In the genomic region with DNA sequence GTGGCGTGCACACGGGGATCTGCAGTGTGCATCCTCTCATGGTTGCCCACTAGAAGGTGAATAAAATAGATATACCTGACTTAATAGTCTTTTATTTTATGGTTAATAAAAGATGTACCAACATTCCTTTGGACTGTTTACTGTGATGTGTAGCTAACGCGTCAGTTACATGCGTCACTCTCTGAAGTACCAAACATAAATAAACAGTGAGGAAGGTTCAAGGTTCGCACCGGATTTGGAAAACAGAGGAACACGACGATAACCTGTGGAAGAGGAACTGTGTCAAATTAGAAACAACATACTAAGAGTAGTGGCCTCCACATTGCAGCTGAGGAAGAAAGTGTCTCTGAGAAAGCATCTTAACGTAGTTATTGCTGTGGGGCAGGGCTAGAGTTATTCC, we compare ENCODE assay signal across 28 mouse cellular contexts. TPM values are rescaled to one million over a fixed set of nuclear protein-coding genes. Genes with fewer than 3 reads are reported as not detected.
DNase-seq lines count a peak whose midpoint lies in the region; ATAC-seq and TF ChIP-seq lines count a peak whose summit lies in the region.
"Had no signal": no experiment of that assay in that cellular context is flagged by ENCODE, and none has a peak within 500 bp of the region (broad histone marks: within the 10 kb centered on the region; RNA-seq: fewer than 3 reads in every experiment).

No protein-coding gene starts in this region.

- no peak for DNase-seq in forebrain, postnatal 0 days
- peak; percentile 12 for DNase-seq in limb, embryonic 11.5 days (ENCODE audit: low spot score)
- DNase-seq in limb, embryonic 10.5 days (ENCODE audit: low spot score) = no peak
- no peak for DNase-seq in liver, postnatal 0 days
- DNase-seq: adrenal gland, adult 2 months; adrenal gland, postnatal 10 days; adrenal gland, postnatal 25 days; cerebellum, adult 11 months; cerebellum, adult 18-20 months; cerebellum, adult 8-10 months; cerebellum, adult 9-11 months; cerebellum, postnatal 14 days; cerebellum, postnatal 36 days; embryo, embryonic 11 days had no signal

- H3K9ac ChIP-seq in forebrain, embryonic 15.5 days (replicated peaks) = no peak overlapping the region
- H3K9ac ChIP-seq in forebrain, postnatal 0 days = no peak overlapping the region
- no peak overlapping the region for H3K9ac ChIP-seq in limb, embryonic 11.5 days (ENCODE audit: low read length)
- H3K9ac ChIP-seq in liver, postnatal 0 days (replicated peaks) = no peak overlapping the region
- H3K9ac ChIP-seq in liver, embryonic 12.5 days = no peak overlapping the region
- H3K9ac ChIP-seq: embryonic facial prominence, embryonic 13.5 days; embryonic facial prominence, embryonic 15.5 days; forebrain, embryonic 12.5 days had no signal

- H3K36me3 ChIP-seq in forebrain, embryonic 15.5 days = no peaks in the 10 kb centered on the region
- no peaks in the 10 kb centered on the region for H3K36me3 ChIP-seq in forebrain, postnatal 0 days (ENCODE audit: insufficient read depth)
- no peaks in the 10 kb centered on the region for H3K36me3 ChIP-seq in limb, embryonic 11.5 days (ENCODE audit: control insufficient read depth, insufficient read depth, low read length)
- no peaks in the 10 kb centered on the region for H3K36me3 ChIP-seq in limb, embryonic 10.5 days
- H3K36me3 ChIP-seq in liver, postnatal 0 days (replicated peaks; ENCODE audit: insufficient read depth, low read length) = no peaks in the 10 kb centered on the region
- H3K36me3 ChIP-seq in liver, embryonic 12.5 days = no peaks in the 10 kb centered on the region
- H3K36me3 ChIP-seq: embryonic facial prominence, embryonic 13.5 days; embryonic facial prominence, embryonic 15.5 days; forebrain, embryonic 10.5 days; forebrain, embryonic 12.5 days had no signal

- no peak overlapping the region for H3K4me2 ChIP-seq in forebrain, embryonic 15.5 days (replicated peaks)
- H3K4me2 ChIP-seq in forebrain, postnatal 0 days (ENCODE audit: low read depth) = no peak overlapping the region
- H3K4me2 ChIP-seq in limb, embryonic 11.5 days (ENCODE audit: low read depth, severe bottlenecking) = no peak overlapping the region
- no peak overlapping the region for H3K4me2 ChIP-seq in liver, postnatal 0 days (ENCODE audit: low read depth, low read length)
- no peak overlapping the region for H3K4me2 ChIP-seq in liver, embryonic 12.5 days
- H3K4me2 ChIP-seq: embryonic facial prominence, embryonic 13.5 days; embryonic facial prominence, embryonic 15.5 days; forebrain, embryonic 12.5 days had no signal

- 0 out of 2 replicates have a peak overlapping the region, but pooled peaks have one; percentile 18 for H3K27ac ChIP-seq in forebrain, embryonic 15.5 days (replicated peaks)
- no peak overlapping the region for H3K27ac ChIP-seq in forebrain, postnatal 0 days (ENCODE audit: low read depth, low read length)
- H3K27ac ChIP-seq in limb, embryonic 11.5 days (replicated peaks; ENCODE audit: low read depth, low read length) = no peak overlapping the region
- no peak overlapping the region for H3K27ac ChIP-seq in limb, embryonic 10.5 days
- H3K27ac ChIP-seq in liver, postnatal 0 days (ENCODE audit: low read depth) = no peak overlapping the region
- H3K27ac ChIP-seq in liver, embryonic 12.5 days = no peak overlapping the region
- H3K27ac ChIP-seq: embryonic facial prominence, embryonic 13.5 days; embryonic facial prominence, embryonic 15.5 days; forebrain, embryonic 10.5 days; forebrain, embryonic 12.5 days had no signal

- no peaks in the 10 kb centered on the region for H3K27me3 ChIP-seq in forebrain, embryonic 15.5 days
- H3K27me3 ChIP-seq in forebrain, postnatal 0 days (ENCODE audit: insufficient read depth, low read length) = no peaks in the 10 kb centered on the region
- no peaks in the 10 kb centered on the region for H3K27me3 ChIP-seq in limb, embryonic 11.5 days (ENCODE audit: control insufficient read depth, insufficient read depth, low read length)
- H3K27me3 ChIP-seq in limb, embryonic 10.5 days (ENCODE audit: low read depth, poor library complexity, severe bottlenecking) = no peaks in the 10 kb centered on the region
- H3K27me3 ChIP-seq in liver, postnatal 0 days (ENCODE audit: insufficient read depth, low read length) = no peaks in the 10 kb centered on the region
- no peaks in the 10 kb centered on the region for H3K27me3 ChIP-seq in liver, embryonic 12.5 days (replicated peaks)
- H3K27me3 ChIP-seq: embryonic facial prominence, embryonic 13.5 days; embryonic facial prominence, embryonic 15.5 days; forebrain, embryonic 12.5 days had no signal

- TF ChIP-seq EP300 in liver, postnatal 0 days (IDR thresholded peaks at IDR 0.05; ENCODE audit: low read depth) = no peak

- H3K4me3 ChIP-seq in forebrain, embryonic 15.5 days = no peak overlapping the region
- no peak overlapping the region for H3K4me3 ChIP-seq in forebrain, postnatal 0 days (ENCODE audit: low read depth, low read length)
- H3K4me3 ChIP-seq in limb, embryonic 11.5 days (ENCODE audit: low read depth, low read length) = no peak overlapping the region
- H3K4me3 ChIP-seq in limb, embryonic 10.5 days = no peak overlapping the region
- H3K4me3 ChIP-seq in liver, postnatal 0 days (ENCODE audit: low read depth, low read length) = no peak overlapping the region
- no peak overlapping the region for H3K4me3 ChIP-seq in liver, embryonic 12.5 days
- H3K4me3 ChIP-seq: embryonic facial prominence, embryonic 13.5 days; embryonic facial prominence, embryonic 15.5 days; erythroblast, embryonic 14.5 days; forebrain, embryonic 10.5 days; forebrain, embryonic 12.5 days had no signal

- ATAC-seq in forebrain, embryonic 15.5 days (replicated peaks) = no peak
- ATAC-seq in forebrain, postnatal 0 days = no peak
- ATAC-seq in limb, embryonic 11.5 days (ENCODE audit: insufficient number of reproducible peaks, low FRiP score, low TSS enrichment, low read depth) = no peak
- ATAC-seq in liver, postnatal 0 days = peak; percentile 82
- no peak for ATAC-seq in liver, embryonic 12.5 days

- H3K9me3 ChIP-seq in forebrain, embryonic 15.5 days = no peaks in the 10 kb centered on the region
- H3K9me3 ChIP-seq in forebrain, postnatal 0 days (ENCODE audit: low read length) = no peaks in the 10 kb centered on the region
- H3K9me3 ChIP-seq in limb, embryonic 11.5 days (ENCODE audit: control insufficient read depth, low read length) = no peaks in the 10 kb centered on the region
- H3K9me3 ChIP-seq in limb, embryonic 10.5 days (replicated peaks) = no peaks in the 10 kb centered on the region
- no peaks in the 10 kb centered on the region for H3K9me3 ChIP-seq in liver, postnatal 0 days (ENCODE audit: low read length)
- H3K9me3 ChIP-seq in liver, embryonic 12.5 days (replicated peaks) = no peaks in the 10 kb centered on the region
- H3K9me3 ChIP-seq: embryonic facial prominence, embryonic 13.5 days; embryonic facial prominence, embryonic 15.5 days; forebrain, embryonic 10.5 days; forebrain, embryonic 12.5 days had no signal

- H3K4me1 ChIP-seq in forebrain, embryonic 15.5 days = peaks cover 9% of the 10 kb centered on the region
- H3K4me1 ChIP-seq in forebrain, postnatal 0 days (ENCODE audit: insufficient read depth) = peaks cover 2% of the 10 kb centered on the region; the same call in 1 of the 2 replicates
- H3K4me1 ChIP-seq in limb, embryonic 11.5 days (ENCODE audit: control insufficient read depth, insufficient read depth, low read length) = no peaks in the 10 kb centered on the region
- H3K4me1 ChIP-seq in limb, embryonic 10.5 days = no peaks in the 10 kb centered on the region
- no peaks in the 10 kb centered on the region for H3K4me1 ChIP-seq in liver, postnatal 0 days (ENCODE audit: insufficient read depth)
- no peaks in the 10 kb centered on the region for H3K4me1 ChIP-seq in liver, embryonic 12.5 days
- H3K4me1 ChIP-seq: embryonic facial prominence, embryonic 13.5 days; embryonic facial prominence, embryonic 15.5 days; forebrain, embryonic 10.5 days; forebrain, embryonic 12.5 days had no signal

- 90% methylated on average over 10 of the region's 10 CpGs for WGBS in forebrain, embryonic 15.5 days
- 89% methylated on average over 10 of the region's 10 CpGs for WGBS in forebrain, postnatal 0 days
- 94% methylated on average over 10 of the region's 10 CpGs for WGBS in limb, embryonic 11.5 days
- 88% methylated on average over 10 of the region's 10 CpGs for WGBS in limb, embryonic 10.5 days
- 76% methylated on average over 10 of the region's 10 CpGs for WGBS in liver, postnatal 0 days (ENCODE audit: insufficient replicate concordance)
- 76% methylated on average over 10 of the region's 10 CpGs for WGBS in liver, embryonic 12.5 days (ENCODE audit: insufficient replicate concordance)

- no peak for TF ChIP-seq CTCF in forebrain, postnatal 0 days (IDR thresholded peaks at IDR 0.05; ENCODE audit: low read depth)
- no peak for TF ChIP-seq CTCF in liver, postnatal 0 days (IDR thresholded peaks at IDR 0.05; ENCODE audit: low read depth)

RNA-seq across cellular contexts. Expression of gene Capza3, which starts 51.5 kb away (rescaled TPM):
- not detected in 2 replicates for polyA plus RNA-seq in forebrain, embryonic 15.5 days (2015; fragmentation: Nextera tagmentation; extraction: Ambion mirVana)
- total RNA-seq in forebrain, postnatal 0 days (2014; rRNA removed) = not detected in 2 replicates
- not detected in 2 replicates for polyA plus RNA-seq in forebrain, postnatal 0 days (2015; fragmentation: Nextera tagmentation; extraction: Ambion mirVana)
- not detected in 2 replicates for polyA plus RNA-seq in limb, embryonic 11.5 days (2014; fragmentation: Nextera tagmentation; extraction: Ambion mirVana)
- not detected in 2 replicates for polyA plus RNA-seq in limb, embryonic 10.5 days (2016; fragmentation: Nextera tagmentation; extraction: Ambion mirVana)
- polyA plus RNA-seq in liver, postnatal 0 days (2015; fragmentation: Nextera tagmentation; extraction: Ambion mirVana) = not detected in 2 replicates
- not detected in 2 replicates for polyA plus RNA-seq in liver, embryonic 12.5 days (2016; fragmentation: Nextera tagmentation; extraction: Ambion mirVana)
- total RNA-seq: adrenal gland, adult 2 months; adrenal gland, postnatal 10 days; adrenal gland, postnatal 25 days; adrenal gland, postnatal 4 days; common myeloid progenitor, adult 5-6 weeks; ES-E14; MEL had no signal
- polyA plus RNA-seq: adrenal gland, adult 2 months; brain, embryonic 14.5 days; C2C12; embryonic facial prominence, embryonic 11.5 days; embryonic facial prominence, embryonic 13.5 days; embryonic facial prominence, embryonic 15.5 days; erythroblast, embryonic 14.5 days; forebrain, embryonic 10.5 days; forebrain, embryonic 12.5 days had no signal

RNA-seq across cellular contexts. Expression of gene Plcz1, which starts 51.7 kb away (rescaled TPM):
- 0.14 and 0.25 TPM in 2 replicates for polyA plus RNA-seq in forebrain, embryonic 15.5 days (2015; fragmentation: Nextera tagmentation; extraction: Ambion mirVana)
- total RNA-seq in forebrain, postnatal 0 days (2014; rRNA removed) = 0.85 and 1.00 TPM in 2 replicates
- 0.35 and 0.90 TPM in 2 replicates for polyA plus RNA-seq in forebrain, postnatal 0 days (2015; fragmentation: Nextera tagmentation; extraction: Ambion mirVana)
- polyA plus RNA-seq in limb, embryonic 11.5 days (2014; fragmentation: Nextera tagmentation; extraction: Ambion mirVana) = not detected in 2 replicates
- not detected in 2 replicates for polyA plus RNA-seq in limb, embryonic 10.5 days (2016; fragmentation: Nextera tagmentation; extraction: Ambion mirVana)
- polyA plus RNA-seq in liver, postnatal 0 days (2015; fragmentation: Nextera tagmentation; extraction: Ambion mirVana) = not detected in 2 replicates
- polyA plus RNA-seq in liver, embryonic 12.5 days (2016; fragmentation: Nextera tagmentation; extraction: Ambion mirVana) = not detected in 2 replicates
- total RNA-seq: adrenal gland, adult 2 months; adrenal gland, postnatal 10 days; adrenal gland, postnatal 25 days; adrenal gland, postnatal 4 days; common myeloid progenitor, adult 5-6 weeks; ES-E14; MEL had no signal
- polyA plus RNA-seq: adrenal gland, adult 2 months; C2C12; embryonic facial prominence, embryonic 11.5 days; embryonic facial prominence, embryonic 13.5 days; embryonic facial prominence, embryonic 15.5 days; erythroblast, embryonic 14.5 days; forebrain, embryonic 10.5 days; forebrain, embryonic 12.5 days had no signal
